Mouse (Mus musculus): ENCODE measurements at regions not wholly inside any gene's neighbourhood (a gene's known extent, or its start where the extent isn't known, plus 50 kb on each side); places are given as distances from the start of the nearest gene placed in this dataset.

- TF ChIP-seq CTCF (IDR thresholded peaks at IDR 0.05; ENCODE audit: low read depth) = no peak
- no peak for TF ChIP-seq EP300 (IDR thresholded peaks at IDR 0.05; ENCODE audit: low read depth)
These were observed 140.8 kb upstream of the Ogfrl1 start for GRCm38 (mm10) chr1:23538419-23538818.

Data from liver, embryonic 14.5 days (tissue).